In genomic region chr11:49634101-49634500, GRCm38 (mm10) we compare ENCODE assay signal across 10 mouse cellular contexts. TPM values are rescaled to one million over a fixed set of nuclear protein-coding genes. Genes with fewer than 3 reads are reported as not detected.
DNase-seq lines count a peak whose midpoint lies in the region; ATAC-seq and TF ChIP-seq lines count a peak whose summit lies in the region.
"Had no signal": no experiment of that assay in that cellular context is flagged by ENCODE, and none has a peak within 500 bp of the region (broad histone marks: within the 10 kb centered on the region; RNA-seq: fewer than 3 reads in every experiment).

No protein-coding gene starts in this region.

- 11% methylated on average over 22 of the region's 22 CpGs for WGBS in kidney, postnatal 0 days
- WGBS in embryonic facial prominence, embryonic 13.5 days = 4% methylated on average over 22 of the region's 22 CpGs
- WGBS in hindbrain, postnatal 0 days = 14% methylated on average over 22 of the region's 22 CpGs
- 5% methylated on average over 22 of the region's 22 CpGs for WGBS in neural tube, embryonic 12.5 days

- H3K4me3 ChIP-seq in kidney, postnatal 0 days (replicated peaks; ENCODE audit: low read depth, low read length) = peak overlapping the region; percentile 26
- H3K4me3 ChIP-seq in embryonic facial prominence, embryonic 13.5 days = peak overlapping the region; percentile 18
- peak overlapping the region; percentile 30 for H3K4me3 ChIP-seq in hindbrain, postnatal 0 days (ENCODE audit: low read length)
- H3K4me3 ChIP-seq in neural tube, embryonic 12.5 days = no peak overlapping the region

- no peak for ATAC-seq in kidney, postnatal 0 days (replicated peaks; ENCODE audit: low FRiP score, low read depth)
- no peak for ATAC-seq in embryonic facial prominence, embryonic 13.5 days (ENCODE audit: insufficient number of reproducible peaks, insufficient read depth, low FRiP score, low TSS enrichment, low read depth)
- 0 out of 2 replicates have a peak, but pooled peaks have one; percentile 22 for ATAC-seq in hindbrain, postnatal 0 days
- no peak for ATAC-seq in neural tube, embryonic 12.5 days (ENCODE audit: low FRiP score, low read depth)

- no peak for DNase-seq in kidney, postnatal 0 days (ENCODE audit: low spot score)
- no peak for DNase-seq in kidney, adult 18-20 months
- DNase-seq in hindbrain, postnatal 0 days (ENCODE audit: low spot score) = peak; percentile 6
- DNase-seq in cerebellum, adult 9-10 months = no peak
- no peak for DNase-seq in left cerebral cortex, adult 11 months (ENCODE audit: low spot score)
- DNase-seq in frontal cortex, postnatal 10 days (ENCODE audit: low spot score in 2 of 2) = no peak
- DNase-seq: lung, postnatal 4 days had no signal

- H3K27me3 ChIP-seq in kidney, postnatal 0 days (ENCODE audit: insufficient read depth, low read length) = peaks cover 9% of the 10 kb centered on the region; the same call in 1 of the 2 replicates
- H3K27me3 ChIP-seq in embryonic facial prominence, embryonic 13.5 days = peaks cover 72% of the 10 kb centered on the region
- peaks cover 11% of the 10 kb centered on the region for H3K27me3 ChIP-seq in hindbrain, postnatal 0 days (ENCODE audit: insufficient read depth, low read length)
- H3K27me3 ChIP-seq in neural tube, embryonic 12.5 days (replicated peaks) = peaks cover 59% of the 10 kb centered on the region

- H3K27ac ChIP-seq in kidney, postnatal 0 days = no peak overlapping the region
- H3K27ac ChIP-seq in embryonic facial prominence, embryonic 13.5 days = no peak overlapping the region
- no peak overlapping the region for H3K27ac ChIP-seq in hindbrain, postnatal 0 days
- H3K27ac ChIP-seq in neural tube, embryonic 12.5 days = no peak overlapping the region

- peak overlapping the region; percentile 50 for H3K4me2 ChIP-seq in kidney, postnatal 0 days (ENCODE audit: low read length)
- H3K4me2 ChIP-seq in embryonic facial prominence, embryonic 13.5 days = peak overlapping the region; percentile 46
- H3K4me2 ChIP-seq in hindbrain, postnatal 0 days (ENCODE audit: low read depth, low read length) = peak overlapping the region; percentile 51
- peak overlapping the region; percentile 39 for H3K4me2 ChIP-seq in neural tube, embryonic 12.5 days (replicated peaks)

- no peak overlapping the region for H3K9ac ChIP-seq in kidney, postnatal 0 days (ENCODE audit: low read depth, low read length)
- H3K9ac ChIP-seq in embryonic facial prominence, embryonic 13.5 days = no peak overlapping the region
- no peak overlapping the region for H3K9ac ChIP-seq in hindbrain, postnatal 0 days (replicated peaks; ENCODE audit: low read length)
- no peak overlapping the region for H3K9ac ChIP-seq in neural tube, embryonic 12.5 days

- H3K36me3 ChIP-seq in kidney, postnatal 0 days (ENCODE audit: insufficient read depth, low read length) = no peaks in the 10 kb centered on the region
- no peaks in the 10 kb centered on the region for H3K36me3 ChIP-seq in embryonic facial prominence, embryonic 13.5 days
- no peaks in the 10 kb centered on the region for H3K36me3 ChIP-seq in hindbrain, postnatal 0 days (ENCODE audit: insufficient read depth, low read length)
- no peaks in the 10 kb centered on the region for H3K36me3 ChIP-seq in neural tube, embryonic 12.5 days

- H3K9me3 ChIP-seq in kidney, postnatal 0 days (replicated peaks; ENCODE audit: low read length) = no peaks in the 10 kb centered on the region
- H3K9me3 ChIP-seq in embryonic facial prominence, embryonic 13.5 days = no peaks in the 10 kb centered on the region
- H3K9me3 ChIP-seq in hindbrain, postnatal 0 days (ENCODE audit: low read length) = no peaks in the 10 kb centered on the region
- no peaks in the 10 kb centered on the region for H3K9me3 ChIP-seq in neural tube, embryonic 12.5 days

- no peak for TF ChIP-seq CTCF in kidney, postnatal 0 days (IDR thresholded peaks at IDR 0.05; ENCODE audit: low read depth)
- TF ChIP-seq CTCF in hindbrain, postnatal 0 days (IDR thresholded peaks at IDR 0.05; ENCODE audit: low read depth) = peak; percentile 23; the same call in 1 of the 2 replicates

- no peaks in the 10 kb centered on the region; the same call in 1 of the 2 replicates for H3K4me1 ChIP-seq in kidney, postnatal 0 days (replicated peaks; ENCODE audit: insufficient read depth, low read length)
- peaks cover 15% of the 10 kb centered on the region for H3K4me1 ChIP-seq in embryonic facial prominence, embryonic 13.5 days
- 0 out of 2 replicates have a peak, but pooled peaks cover 6% of the 10 kb centered on the region for H3K4me1 ChIP-seq in hindbrain, postnatal 0 days (ENCODE audit: insufficient read depth, low read length)
- H3K4me1 ChIP-seq in neural tube, embryonic 12.5 days = peaks cover 7% of the 10 kb centered on the region; the same call in 1 of the 2 replicates

RNA-seq across cellular contexts. Expression of gene Flt4, which starts 25.0 kb away (rescaled TPM):
- 5.3 and 5.6 TPM in 2 replicates for polyA plus RNA-seq in kidney, postnatal 0 days (2015; fragmentation: Nextera tagmentation; extraction: Ambion mirVana)
- 4.1 and 4.5 TPM in 2 replicates for polyA plus RNA-seq in embryonic facial prominence, embryonic 13.5 days (2015; fragmentation: Nextera tagmentation; extraction: Ambion mirVana)
- 2.5 and 3.7 TPM in 2 replicates for total RNA-seq in hindbrain, postnatal 0 days (2014; rRNA removed)
- polyA plus RNA-seq in hindbrain, postnatal 0 days (2015; fragmentation: Nextera tagmentation; extraction: Ambion mirVana) = 1.2 TPM in 2 replicates
- 2.4 and 2.8 TPM in 2 replicates for polyA plus RNA-seq in neural tube, embryonic 12.5 days (2016; fragmentation: Nextera tagmentation; extraction: Ambion mirVana)

RNA-seq across cellular contexts. Expression of gene Scgb3a1, which starts 29.3 kb away (rescaled TPM):
- not detected in 2 replicates for polyA plus RNA-seq in kidney, postnatal 0 days (2015; fragmentation: Nextera tagmentation; extraction: Ambion mirVana)
- polyA plus RNA-seq in embryonic facial prominence, embryonic 13.5 days (2015; fragmentation: Nextera tagmentation; extraction: Ambion mirVana) = not detected in 2 replicates
- not detected in 2 replicates for total RNA-seq in hindbrain, postnatal 0 days (2014; rRNA removed)
- 0.33 and 0.55 TPM in 2 replicates for polyA plus RNA-seq in hindbrain, postnatal 0 days (2015; fragmentation: Nextera tagmentation; extraction: Ambion mirVana)
- not detected in 2 replicates for polyA plus RNA-seq in neural tube, embryonic 12.5 days (2016; fragmentation: Nextera tagmentation; extraction: Ambion mirVana)
- total RNA-seq: MEL had no signal
